Mouse (Mus musculus): Measurements from ENCODE around the gene Nlrp3.

GRCm38 (mm10) chr11:59513556-59513955, 27.8 kb upstream of the Nlrp3 start:
- TF ChIP-seq POLR2A (IDR thresholded peaks at IDR 0.05; ENCODE audit: borderline replicate concordance, control insufficient read depth, low read depth, low read length) (no peak), CTCF (IDR thresholded peaks at IDR 0.05; ENCODE audit: control insufficient read depth, insufficient read depth, low read length) (no peak)

Data from bone marrow, adult 2 months (tissue).